Mouse (Mus musculus) small intestine, adult 2 months (tissue): Measurements from ENCODE around the gene Cpne5. TPM values are rescaled to one million over a fixed set of nuclear protein-coding genes. Genes with fewer than 3 reads are reported as not detected.
"Not testable (repeated sequence)": the region's sequence is repeated elsewhere in the genome, so short reads cannot be mapped to it uniquely, and the experiment has no call there.

ENCODE experiments used
- H3K27ac ChIP-seq: fragments of 200-500 bp; 2 replicates; pipeline ENCODE4 v1.5.1; 2012; ENCODE audit warnings: low read depth, low read length, control low read depth, inconsistent platforms; ENCODE audit not compliant: insufficient read depth
- H3K27me3 ChIP-seq: fragments of 200-500 bp; 2 replicates; pipeline ENCODE4 v1.6.1; 2012; ENCODE audit warnings: mild to moderate bottlenecking, moderate library complexity, low read length, inconsistent platforms; ENCODE audit not compliant: control insufficient read depth, insufficient read depth
- H3K36me3 ChIP-seq: fragments of 200-500 bp; 2 replicates; pipeline ENCODE4 v1.6.1; 2012; ENCODE audit warnings: mild to moderate bottlenecking, low read length, control low read depth, inconsistent platforms; ENCODE audit not compliant: control insufficient read depth, insufficient read depth
- H3K4me1 ChIP-seq: fragments of 200-500 bp; 2 replicates; pipeline ENCODE4 v1.6.1; 2012; ENCODE audit warnings: low read length, inconsistent platforms, mixed read lengths; ENCODE audit not compliant: control insufficient read depth, insufficient read depth, insufficient read length
- H3K4me3 ChIP-seq: fragments of 200-500 bp; 2 replicates; pipeline ENCODE4 v1.5.1; 2012; ENCODE audit warnings: low read depth, mild to moderate bottlenecking, control low read depth, inconsistent platforms, low read length, moderate library complexity
- CTCF ChIP-seq: fragments of 200-500 bp; IDR thresholded peaks from 2 replicates; pipeline ENCODE4 v1.5.1; 2012; ENCODE audit warnings: low read depth, mild to moderate bottlenecking, control low read depth, inconsistent platforms, low read length, moderate library complexity, mixed read lengths; ENCODE audit not compliant: insufficient replicate concordance, insufficient read length; ENCODE audit errors: extremely low read depth
- POLR2A ChIP-seq: fragments of 200-500 bp; IDR thresholded peaks from 2 replicates; pipeline ENCODE4 v1.6.1; 2012; ENCODE audit warnings: low read depth, mild to moderate bottlenecking, control low read depth, inconsistent platforms, low read length, moderate library complexity
- WGBS: fragments of 180-500 bp; shearing (Covaris S2); methylation state at CpG from one replicate; pipeline ENCODE4 v1.1.7; 2018; 5-methylcytosine and 5-hydroxymethylcytosine counted together
- polyA plus RNA-seq: library from polyadenylated mRNA; depleted of rRNA; stranded (reverse); fragments of >200 nt; gene quantifications from 2 replicates; pipeline ENCODE4 v1.2.3, GENCODE M21; 2012

Gene Cpne5
- polyA plus RNA-seq, 1 experiment = 2.3 TPM

- Histone ChIP-seq H3K4me3 (peak overlapping the region; percentile 97), H3K27ac (peak overlapping the region; percentile 79), H3K27me3 (no peaks in the 10 kb centered on the region), H3K36me3 (no peaks in the 10 kb centered on the region), H3K4me1 (peaks cover 15% of the 10 kb centered on the region; the same call in 1 of the 2 replicates)
- TF ChIP-seq CTCF (no peak), POLR2A (no peak)
- WGBS = 5% methylated on average over 10 of the region's 10 CpGs
Observed at GRCm38 (mm10) chr17:29269349-29269706, 31.4 kb upstream of the Cpne5 start.

- TF ChIP-seq CTCF = peak; percentile 65
- TF ChIP-seq POLR2A = peak; percentile 75
- under 1% methylated on average over 63 of the region's 63 CpGs for WGBS
- Histone ChIP-seq H3K4me1 (peaks cover 16% of the 10 kb centered on the region; the same call in 1 of the 2 replicates), H3K36me3 (no peaks in the 10 kb centered on the region), H3K27ac (peak within 1 kb of the TSS; percentile 79), H3K27me3 (no peaks in the 10 kb centered on the region), H3K4me3 (peak within 1 kb of the TSS; percentile 97)
Observed at GRCm38 (mm10) chr17:29268682-29269348, 30.8 kb upstream of the Cpne5 start, which contains the start of gene BC004004. TSS of gene BC004004 (plus strand) at chr17:29268788.

- H3K4me3 ChIP-seq = no peak overlapping the region
- H3K27ac ChIP-seq = peak overlapping the region; percentile 39
- no peaks in the 10 kb centered on the region for H3K36me3 ChIP-seq
- 30% methylated on average over 6 of the region's 6 CpGs for WGBS
- TF ChIP-seq POLR2A = no peak
- TF ChIP-seq CTCF = no peak
- no peaks in the 10 kb centered on the region for H3K27me3 ChIP-seq
- peaks cover 16% of the 10 kb centered on the region; the same call in 1 of the 2 replicates for H3K4me1 ChIP-seq
Observed at GRCm38 (mm10) chr17:29267931-29268681, 30.1 kb upstream of the Cpne5 start.

GRCm38 (mm10) chr17:29267040-29267439 lies 29.1 kb upstream of the Cpne5 start:
- H3K27me3 ChIP-seq, H3K4me3 ChIP-seq, H3K27ac ChIP-seq, H3K36me3 ChIP-seq: not testable (repeated sequence)
- 92% methylated on average over 2 of the region's 2 CpGs for WGBS
- H3K4me1 ChIP-seq = peaks cover 20% of the 10 kb centered on the region; the same call in 1 of the 2 replicates

- Histone ChIP-seq H3K36me3 (peaks cover 7% of the 10 kb centered on the region), H3K27me3 (no peaks in the 10 kb centered on the region), H3K4me1 (peaks cover 15% of the 10 kb centered on the region), H3K27ac (peak overlapping the region; percentile 94), H3K4me3 (no peak overlapping the region)
- WGBS = 67% methylated on average over 5 of the region's 5 CpGs
- TF ChIP-seq CTCF (no peak), POLR2A (no peak)
Observed at GRCm38 (mm10) chr17:29264760-29265159, 26.8 kb upstream of the Cpne5 start.

- TF ChIP-seq CTCF (no peak), POLR2A (no peak; the same call in none of the 2 replicates)
- H3K4me3 ChIP-seq = peak within 1 kb of the TSS; percentile 80
- H3K4me1 ChIP-seq = peaks cover 15% of the 10 kb centered on the region
- H3K27ac ChIP-seq = peak within 1 kb of the TSS; percentile 94
- H3K36me3 ChIP-seq = peaks cover 7% of the 10 kb centered on the region
- H3K27me3 ChIP-seq = no peaks in the 10 kb centered on the region
- 6% methylated on average over 38 of the region's 38 CpGs for WGBS
Observed at GRCm38 (mm10) chr17:29263840-29264633, 26.1 kb upstream of the Cpne5 start, which contains the start of gene Ppil1. TSS of gene Ppil1 (minus strand) at chr17:29264186.

- H3K27me3 ChIP-seq = no peaks in the 10 kb centered on the region
- peaks cover 15% of the 10 kb centered on the region for H3K4me1 ChIP-seq
- WGBS = under 1% methylated on average over 14 of the region's 14 CpGs
- peak overlapping the region; percentile 80 for H3K4me3 ChIP-seq
- peak overlapping the region; percentile 94 for H3K27ac ChIP-seq
- peaks cover 9% of the 10 kb centered on the region for H3K36me3 ChIP-seq
- TF ChIP-seq CTCF (no peak), POLR2A (no peak)
Observed at GRCm38 (mm10) chr17:29263417-29263816, 25.4 kb upstream of the Cpne5 start.
